Mouse (Mus musculus) ES-CJ7 (cell line): ENCODE results near the gene Ripply2.
A peak's percentile ranks its signal among the peaks of the same experiment; 100 is the strongest.

ENCODE experiments used
- DNase-seq: peaks from one replicate; pipeline ENCODE4 v3.0.0; 2011; ENCODE audit warnings: low read depth, low spot score

Ripply2 gene

GRCm38 (mm10) chr9:87015288-87015937, at the start of gene Ripply2:
Gene Ripply2, plus strand, starts transcription at chr9:87015537.
- DNase-seq: peak; percentile 27

DNA sequence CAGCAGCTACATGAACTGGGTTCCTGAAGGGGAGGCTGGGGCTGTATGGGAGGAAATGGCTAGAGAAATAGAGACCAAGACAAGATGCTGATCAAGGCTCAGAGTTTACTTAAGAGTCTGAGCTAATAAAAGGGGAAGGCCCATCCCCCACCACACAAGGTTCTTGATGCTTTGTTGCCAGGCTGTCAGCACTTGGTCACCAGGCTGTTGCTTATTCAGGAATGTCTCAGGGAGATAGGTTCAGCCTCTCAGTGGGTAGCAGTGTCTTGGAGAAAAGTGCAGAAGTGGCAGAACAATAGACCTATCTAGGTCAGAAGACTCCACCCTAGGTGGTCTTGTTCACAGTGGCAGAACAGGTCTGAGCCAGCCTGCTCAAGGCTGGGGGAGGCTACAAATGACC, 42.9 kb upstream of the Ripply2 start:
- peak; percentile 65 for DNase-seq

DNA sequence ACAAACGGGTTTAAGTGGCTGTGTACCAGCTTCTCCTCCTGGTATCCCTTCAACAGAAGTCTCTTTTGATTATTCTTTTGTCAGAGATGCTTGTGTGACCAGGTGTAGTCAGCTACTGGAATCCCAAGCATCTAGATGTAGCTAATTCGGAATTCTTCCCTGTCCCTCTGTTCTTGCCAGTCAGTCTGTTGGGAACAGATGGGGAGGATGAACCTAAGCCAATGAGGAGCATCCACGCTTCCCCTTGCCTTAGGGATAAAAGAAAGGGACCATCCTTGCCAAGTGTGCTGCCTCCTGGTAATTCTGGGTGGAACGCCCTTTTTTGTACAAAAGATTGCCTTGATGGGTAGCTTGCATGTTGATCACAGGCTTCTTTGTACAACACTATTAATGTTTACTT, 41.8 kb upstream of the Ripply2 start:
- DNase-seq: no peak

- no peak for DNase-seq
Measured at GRCm38 (mm10) chr9:86976896-86977295, 38.4 kb upstream of the Ripply2 start.

- DNase-seq: no peak
Measured at GRCm38 (mm10) chr9:86978257-86978907, 37.0 kb upstream of the Ripply2 start.

DNA sequence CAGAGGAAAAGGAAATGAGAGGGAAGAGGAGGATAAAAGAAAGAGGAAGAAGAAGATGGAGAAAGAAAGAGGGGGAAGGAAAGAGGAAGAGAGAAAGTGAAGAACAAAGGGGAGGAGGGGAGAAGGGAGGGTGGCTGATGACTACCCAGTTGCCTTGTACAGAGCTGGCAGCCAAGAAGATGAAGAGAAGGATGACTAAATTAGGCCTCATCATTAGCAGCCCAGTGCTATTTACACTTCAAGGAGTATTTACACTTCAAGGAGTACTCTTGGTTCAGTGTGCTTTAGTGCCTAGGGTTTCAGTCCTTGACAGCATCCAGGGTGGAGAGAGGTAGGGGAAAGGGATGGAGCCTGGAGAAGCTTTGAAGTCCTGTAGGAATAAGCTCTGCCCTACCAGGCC, 35.3 kb upstream of the Ripply2 start:
- no peak for DNase-seq

- no peak for DNase-seq
Measured at GRCm38 (mm10) chr9:86980942-86981341, 34.4 kb upstream of the Ripply2 start.

DNA sequence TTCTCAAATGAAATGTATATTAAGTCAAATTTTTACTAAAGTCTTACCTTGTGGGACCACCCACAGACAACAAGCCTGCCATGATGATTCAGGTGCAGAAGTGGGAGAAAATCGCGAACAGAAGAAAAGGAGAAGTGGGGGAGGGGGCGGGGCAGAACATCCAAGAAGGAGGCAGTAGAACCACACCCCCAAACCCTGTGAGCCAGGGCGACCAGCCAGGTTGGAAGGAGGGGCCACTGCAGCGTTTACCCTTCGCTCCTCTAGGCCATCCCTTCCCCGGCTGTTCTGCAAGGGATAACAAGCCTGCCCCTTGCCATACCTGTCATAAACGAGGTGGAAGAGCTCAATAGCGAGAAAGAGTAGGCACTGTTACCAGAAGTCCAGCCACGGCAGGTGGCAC, 33.8 kb upstream of the Ripply2 start:
- DNase-seq: peak; percentile 14

DNA sequence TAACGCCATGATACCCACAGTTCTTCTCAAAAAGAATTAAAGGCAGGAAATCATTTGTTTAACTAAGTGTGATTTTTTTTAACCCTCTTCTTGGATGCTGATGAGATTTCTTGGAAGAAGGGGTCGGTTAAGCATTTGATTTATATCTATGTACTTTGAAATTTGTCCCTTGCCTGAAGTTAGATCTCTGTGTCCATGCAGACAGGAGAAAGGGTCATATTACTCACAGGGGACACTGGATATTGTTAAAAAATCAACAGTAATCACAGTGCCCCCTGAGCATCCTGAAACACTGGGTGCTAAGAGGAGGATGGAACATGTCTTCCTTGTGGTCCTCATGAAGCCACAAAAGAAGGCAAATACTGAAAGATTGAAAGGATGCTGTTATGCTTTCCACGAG, 30.8 kb upstream of the Ripply2 start:
- DNase-seq: no peak

- no peak for DNase-seq
Measured at GRCm38 (mm10) chr9:86985105-86985504, 30.2 kb upstream of the Ripply2 start.

DNA sequence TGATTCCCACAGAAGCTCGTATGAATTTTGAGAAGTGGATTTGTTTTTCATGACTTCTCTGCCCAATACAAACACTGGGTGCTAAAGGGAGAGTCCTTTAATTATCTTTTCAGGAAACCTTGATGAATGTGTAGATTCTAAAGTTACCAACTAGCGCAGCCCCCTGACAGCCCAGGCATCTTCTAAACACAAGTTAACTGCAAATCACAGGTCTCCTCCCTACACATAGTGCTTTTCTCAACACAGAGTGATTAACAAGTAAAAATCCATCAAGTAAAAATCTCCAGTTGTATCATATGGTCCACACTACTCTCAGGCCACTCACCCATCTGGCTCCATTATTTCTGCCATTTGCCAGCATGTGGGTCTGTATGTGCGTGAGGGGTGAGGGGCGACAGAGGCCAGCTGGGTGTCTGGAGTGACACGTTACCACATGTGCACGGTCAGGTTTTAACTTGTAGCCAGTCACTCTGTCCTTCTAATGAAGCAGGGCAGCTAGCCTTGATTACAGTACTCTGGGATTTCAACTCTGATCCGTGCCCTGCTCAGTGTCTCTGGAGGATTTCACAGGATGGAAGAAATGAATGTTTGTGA, 28.5 kb upstream of the Ripply2 start:
- no peak for DNase-seq

GRCm38 (mm10) chr9:86989822-86990221, 25.5 kb upstream of the Ripply2 start:
- no peak for DNase-seq

DNA sequence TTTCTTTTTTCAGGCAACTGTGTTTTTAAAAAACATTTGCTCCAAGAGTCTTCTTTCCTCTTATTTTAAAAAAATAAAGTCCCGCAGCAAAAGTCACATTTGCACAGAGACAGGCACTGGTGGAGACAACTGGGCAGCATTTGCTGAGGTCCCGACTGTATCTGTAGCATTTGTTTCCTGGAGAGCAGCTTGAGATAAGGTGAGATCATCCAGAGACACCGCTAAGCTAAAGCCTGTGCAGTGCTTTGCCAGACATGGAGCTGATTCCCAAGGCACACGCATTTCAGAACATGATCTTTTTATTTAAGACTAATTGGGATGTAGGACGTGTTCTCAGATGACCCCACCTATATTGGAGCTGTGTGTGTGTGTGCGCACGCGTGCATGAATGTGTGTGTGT, 23.6 kb upstream of the Ripply2 start:
- DNase-seq: no peak

GRCm38 (mm10) chr9:86997046-86997691, 18.2 kb upstream of the Ripply2 start:
- DNase-seq: no peak

GRCm38 (mm10) chr9:86999956-87000582, 15.3 kb upstream of the Ripply2 start:
- DNase-seq: no peak

DNA sequence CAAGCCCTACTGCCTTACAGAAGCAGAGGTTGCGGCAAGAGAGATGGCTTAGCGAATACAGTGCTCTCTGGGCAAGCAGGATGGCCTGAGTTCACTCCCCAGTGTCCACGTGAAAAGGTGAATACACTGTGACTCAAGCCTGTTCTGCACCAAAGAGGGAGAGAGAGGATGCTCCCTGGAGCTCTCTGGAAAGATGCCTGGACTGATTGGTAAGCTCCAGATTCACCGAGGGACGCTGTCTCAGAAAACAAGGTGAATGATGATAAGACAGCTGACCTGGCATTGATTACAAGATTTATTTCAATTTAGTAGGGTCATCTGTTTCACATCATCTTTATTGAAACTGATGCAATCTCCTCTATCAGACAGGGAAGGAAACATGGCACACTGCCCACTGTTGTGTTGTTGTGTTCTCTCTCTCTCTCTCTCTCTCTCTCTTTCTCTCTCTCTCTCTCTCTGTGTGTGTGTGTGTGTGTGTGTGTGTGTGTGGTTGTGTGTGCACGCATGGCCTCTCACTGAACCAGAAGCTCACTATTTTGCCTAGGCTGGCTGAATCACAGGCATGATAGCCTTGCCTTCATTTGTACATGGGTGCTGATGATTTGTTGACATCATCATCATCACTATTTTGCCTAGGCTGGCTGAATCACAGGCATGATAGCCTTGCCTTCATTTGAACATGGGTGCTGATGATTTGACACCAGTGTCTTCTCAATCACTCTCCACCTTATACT, 10.5 kb upstream of the Ripply2 start:
- no peak for DNase-seq

DNA sequence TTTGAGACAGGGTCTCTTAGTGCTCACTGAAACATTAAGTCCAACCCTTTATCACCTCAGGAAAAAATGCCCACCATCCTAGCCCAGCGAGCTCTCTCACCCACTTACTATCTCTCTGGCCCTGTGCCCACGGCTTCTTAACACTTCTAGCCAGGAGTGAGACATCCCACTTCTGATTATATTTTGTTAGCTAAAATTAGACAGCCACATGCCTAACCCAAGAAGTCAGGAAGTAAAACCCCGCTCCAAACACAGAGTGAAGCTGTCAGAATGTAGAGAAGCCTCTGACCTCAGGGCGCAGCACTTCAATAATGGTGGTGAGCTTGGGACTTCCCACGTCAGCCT, 9.9 kb upstream of the Ripply2 start:
- DNase-seq: no peak

DNA sequence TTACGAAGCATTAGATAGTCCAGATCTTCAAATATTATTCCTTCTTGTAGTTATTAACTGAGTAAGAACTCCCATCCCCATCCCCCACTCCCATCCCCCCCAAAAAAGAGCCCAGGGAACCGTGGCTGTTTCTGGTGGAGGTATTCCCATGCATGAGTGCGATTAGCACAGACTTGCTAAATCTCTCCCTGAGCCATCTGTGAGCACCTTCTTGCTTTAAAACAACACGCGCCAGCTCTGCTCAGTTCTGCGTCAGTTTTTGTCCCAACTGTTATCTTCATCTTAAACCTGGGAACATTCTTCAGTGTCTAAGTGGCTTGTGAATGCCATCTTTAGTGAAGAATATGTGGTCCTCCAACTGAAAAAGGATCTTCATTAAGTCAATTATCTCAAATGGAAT, 6.8 kb upstream of the Ripply2 start:
- DNase-seq: no peak

GRCm38 (mm10) chr9:87008919-87009318, 6.4 kb upstream of the Ripply2 start:
- no peak for DNase-seq

DNA sequence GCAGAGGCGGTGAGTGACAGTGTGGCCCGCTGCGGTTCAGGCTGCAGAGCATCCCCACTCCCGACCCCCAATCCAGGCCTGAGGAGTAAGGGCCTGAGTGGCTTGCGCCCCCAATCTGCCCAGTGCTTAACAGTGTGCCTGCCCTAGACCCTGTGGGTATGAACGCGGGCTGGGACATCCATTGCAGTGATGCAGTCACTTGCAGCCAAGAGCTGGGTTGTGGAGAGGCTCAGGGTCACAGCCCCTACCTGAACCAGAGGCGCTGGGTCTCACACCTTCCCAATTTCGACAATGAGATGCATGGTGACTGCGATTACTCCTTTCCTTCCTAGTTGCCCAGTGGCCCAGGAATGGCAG, 579 bp downstream of the Ripply2 start:
- peak; percentile 16 for DNase-seq

DNA sequence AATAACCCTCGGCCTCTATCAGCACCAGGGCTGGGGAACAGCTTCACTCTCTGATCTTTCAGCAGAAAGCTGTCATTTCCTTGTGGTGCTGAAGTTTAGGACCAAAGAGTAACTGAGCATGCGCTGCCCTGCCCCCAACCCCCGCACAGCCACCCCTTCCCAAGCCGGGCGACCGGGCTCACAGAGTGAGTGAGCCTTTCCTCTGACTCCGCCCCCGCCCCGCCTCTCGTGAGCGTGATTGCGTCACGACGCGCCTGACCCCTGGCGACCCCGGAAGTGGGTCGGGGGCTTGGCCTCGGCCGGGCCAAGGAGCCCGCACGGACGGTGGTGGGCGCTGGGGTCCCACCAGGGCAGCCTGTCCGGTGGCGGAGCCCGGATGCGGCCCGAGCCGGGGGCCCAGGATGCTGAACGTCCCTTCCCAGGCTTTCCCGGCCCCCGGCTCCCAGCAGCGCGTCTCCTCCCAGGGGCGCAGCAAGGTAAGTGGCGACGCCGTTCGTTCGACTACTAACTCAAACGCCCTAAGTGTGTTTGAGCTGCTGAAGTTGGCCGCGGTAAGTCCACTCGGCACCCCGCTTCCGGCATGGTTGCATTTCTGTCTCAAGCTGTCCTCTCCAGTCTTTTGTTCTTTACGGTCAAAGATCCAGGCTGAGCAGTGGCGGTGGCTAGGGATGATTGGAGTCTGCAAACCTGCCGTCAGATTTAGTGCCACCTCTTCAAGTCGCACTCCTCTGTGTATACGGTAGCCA, 6.6 kb downstream of the Ripply2 start, which contains the start of gene Cyb5r4:
TSS of gene Cyb5r4 (plus strand) at position 237 of the 746 bp plus-strand sequence.
- peak; percentile 98 for DNase-seq
